7 mouse cellular contexts compared by ENCODE assay signal in the genomic region with DNA sequence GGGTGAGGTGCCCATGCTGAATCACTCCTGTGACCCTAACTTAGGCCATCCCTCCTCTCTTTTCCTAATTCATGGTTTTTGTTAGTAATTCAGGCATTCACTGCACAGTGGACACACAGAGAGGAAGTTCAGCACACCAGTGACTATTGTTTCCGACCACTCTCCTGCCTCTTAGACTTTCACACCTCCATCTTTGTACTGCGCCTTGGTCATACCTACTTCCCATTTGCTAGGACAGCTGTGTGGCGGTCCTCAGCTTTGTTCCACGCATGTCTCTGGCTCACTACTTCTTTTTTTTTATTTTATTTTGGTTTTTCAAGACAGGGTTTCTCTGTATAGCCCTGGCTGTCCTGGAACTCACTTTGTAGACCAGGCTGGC. TPM values are rescaled to one million over a fixed set of nuclear protein-coding genes. Genes with fewer than 3 reads are reported as not detected.
DNase-seq lines count a peak whose midpoint lies in the region; ATAC-seq lines count a peak whose summit lies in the region.

No protein-coding gene starts in this region.

- 63% methylated on average over 4 of the region's 4 CpGs for WGBS in kidney, embryonic 16.5 days
- WGBS in intestine, embryonic 14.5 days: 59% methylated on average over 4 of the region's 4 CpGs
- WGBS in neural tube, embryonic 12.5 days: 79% methylated on average over 4 of the region's 4 CpGs

- H3K9me3 ChIP-seq in kidney, embryonic 16.5 days (ENCODE audit: low read length): no peaks in the 10 kb centered on the region
- H3K9me3 ChIP-seq in intestine, embryonic 14.5 days (ENCODE audit: control insufficient read depth, low read length): no peaks in the 10 kb centered on the region
- H3K9me3 ChIP-seq in neural tube, embryonic 12.5 days: no peaks in the 10 kb centered on the region

- H3K9ac ChIP-seq in kidney, embryonic 16.5 days (replicated peaks; ENCODE audit: low read length): peak overlapping the region; percentile 61
- peak overlapping the region; percentile 43 for H3K9ac ChIP-seq in intestine, embryonic 14.5 days (ENCODE audit: low read length)
- no peak overlapping the region for H3K9ac ChIP-seq in neural tube, embryonic 12.5 days

- peak overlapping the region; percentile 89 for H3K27ac ChIP-seq in kidney, embryonic 16.5 days (ENCODE audit: low read length)
- peak overlapping the region; percentile 92 for H3K27ac ChIP-seq in intestine, embryonic 14.5 days (ENCODE audit: low read depth)
- H3K27ac ChIP-seq in neural tube, embryonic 12.5 days: peak overlapping the region; percentile 17; the same call in 1 of the 2 replicates

- peaks cover 24% of the 10 kb centered on the region for H3K4me1 ChIP-seq in kidney, embryonic 16.5 days (ENCODE audit: insufficient read depth, low read length)
- H3K4me1 ChIP-seq in intestine, embryonic 14.5 days (replicated peaks; ENCODE audit: control insufficient read depth, insufficient read depth, low read length): peaks cover 19% of the 10 kb centered on the region
- peaks cover 16% of the 10 kb centered on the region for H3K4me1 ChIP-seq in neural tube, embryonic 12.5 days

- DNase-seq in kidney, postnatal 36 days: no peak
- DNase-seq in intestine, embryonic 14.5 days (ENCODE audit: low spot score): no peak
- no peak for DNase-seq in cerebellum, postnatal 36 days
- no peak for DNase-seq in kidney, postnatal 4 days

- ATAC-seq in kidney, embryonic 16.5 days (ENCODE audit: low FRiP score, low TSS enrichment): no peak
- ATAC-seq in common myeloid progenitor, adult 5-6 weeks (replicated peaks; ENCODE audit: low read depth, poor library complexity, severe bottlenecking): peak; percentile 43
- no peak; the same call in 1 of the 2 replicates for ATAC-seq in intestine, embryonic 14.5 days (replicated peaks; ENCODE audit: low FRiP score, low TSS enrichment, low read depth)
- no peak for ATAC-seq in neural tube, embryonic 12.5 days (ENCODE audit: low FRiP score, low read depth)

- H3K27me3 ChIP-seq in kidney, embryonic 16.5 days (ENCODE audit: insufficient read depth, low read length): no peaks in the 10 kb centered on the region
- H3K27me3 ChIP-seq in intestine, embryonic 14.5 days (replicated peaks; ENCODE audit: control insufficient read depth, insufficient read depth, low read length): no peaks in the 10 kb centered on the region
- no peaks in the 10 kb centered on the region for H3K27me3 ChIP-seq in neural tube, embryonic 12.5 days (replicated peaks)

- H3K4me2 ChIP-seq in kidney, embryonic 16.5 days (replicated peaks; ENCODE audit: low read depth, low read length): peak overlapping the region; percentile 41
- peak overlapping the region; percentile 43 for H3K4me2 ChIP-seq in intestine, embryonic 14.5 days (ENCODE audit: low read length)
- peak overlapping the region; percentile 45 for H3K4me2 ChIP-seq in neural tube, embryonic 12.5 days (replicated peaks)

- peak overlapping the region; percentile 24 for H3K4me3 ChIP-seq in kidney, embryonic 16.5 days (ENCODE audit: low read length)
- peak overlapping the region; percentile 21 for H3K4me3 ChIP-seq in intestine, embryonic 14.5 days (ENCODE audit: low read depth, low read length)
- no peak overlapping the region for H3K4me3 ChIP-seq in neural tube, embryonic 12.5 days

- H3K36me3 ChIP-seq in kidney, embryonic 16.5 days (ENCODE audit: insufficient read depth, low read length): no peaks in the 10 kb centered on the region
- H3K36me3 ChIP-seq in intestine, embryonic 14.5 days (ENCODE audit: control insufficient read depth, insufficient read depth, low read length): 0 out of 2 replicates have a peak, but pooled peaks cover 6% of the 10 kb centered on the region
- H3K36me3 ChIP-seq in neural tube, embryonic 12.5 days: no peaks in the 10 kb centered on the region

RNA-seq across cellular contexts. Expression of a gene that starts 5.8 kb away (rescaled TPM):
- 0.72 and 0.95 TPM in 2 replicates for polyA plus RNA-seq in kidney, embryonic 16.5 days (2015; fragmentation: Nextera tagmentation; extraction: Ambion mirVana)
- total RNA-seq in common myeloid progenitor, adult 5-6 weeks (2017): 102 and 108 TPM in 2 replicates
- polyA plus RNA-seq in intestine, embryonic 14.5 days (2014; fragmentation: Nextera tagmentation; extraction: Ambion mirVana): 0.98 and 1.4 TPM in 2 replicates
- polyA plus RNA-seq in neural tube, embryonic 12.5 days (2016; fragmentation: Nextera tagmentation; extraction: Ambion mirVana): 0.66 and 1.1 TPM in 2 replicates

RNA-seq across cellular contexts. Expression of a gene that starts 28.6 kb away (rescaled TPM):
- 0.53 TPM in 1 of 2 replicates, not detected in the other for polyA plus RNA-seq in kidney, embryonic 16.5 days (2015; fragmentation: Nextera tagmentation; extraction: Ambion mirVana)
- not detected in 2 replicates for total RNA-seq in common myeloid progenitor, adult 5-6 weeks (2017)
- polyA plus RNA-seq in intestine, embryonic 14.5 days (2014; fragmentation: Nextera tagmentation; extraction: Ambion mirVana): 2.2 and 19.4 TPM in 2 replicates
- 0.57 TPM in 1 of 2 replicates, not detected in the other for polyA plus RNA-seq in neural tube, embryonic 12.5 days (2016; fragmentation: Nextera tagmentation; extraction: Ambion mirVana)

RNA-seq across cellular contexts. Expression of a gene that starts 49.5 kb away (rescaled TPM):
- polyA plus RNA-seq in kidney, embryonic 16.5 days (2015; fragmentation: Nextera tagmentation; extraction: Ambion mirVana): 274 and 297 TPM in 2 replicates
- total RNA-seq in common myeloid progenitor, adult 5-6 weeks (2017): 82.1 and 90.0 TPM in 2 replicates
- polyA plus RNA-seq in intestine, embryonic 14.5 days (2014; fragmentation: Nextera tagmentation; extraction: Ambion mirVana): 247 and 250 TPM in 2 replicates
- polyA plus RNA-seq in neural tube, embryonic 12.5 days (2016; fragmentation: Nextera tagmentation; extraction: Ambion mirVana): 244 and 251 TPM in 2 replicates

RNA-seq across cellular contexts. Expression of a gene that starts 52.8 kb away (rescaled TPM):
- polyA plus RNA-seq in kidney, embryonic 16.5 days (2015; fragmentation: Nextera tagmentation; extraction: Ambion mirVana): 4.4 and 5.6 TPM in 2 replicates
- 10.8 and 21.1 TPM in 2 replicates for total RNA-seq in common myeloid progenitor, adult 5-6 weeks (2017)
- 5.7 and 8.2 TPM in 2 replicates for polyA plus RNA-seq in intestine, embryonic 14.5 days (2014; fragmentation: Nextera tagmentation; extraction: Ambion mirVana)
- 3.1 and 4.1 TPM in 2 replicates for polyA plus RNA-seq in neural tube, embryonic 12.5 days (2016; fragmentation: Nextera tagmentation; extraction: Ambion mirVana)

Comparison
In these comparisons a context has a peak if more than half of its experiments do, and no peak if none do; other contexts are left out.
1. H3K27ac ChIP-seq: peak in every context shown above with its lines; median percentile 92 in intestine, embryonic 14.5 days; 89 in kidney, embryonic 16.5 days; 17 in neural tube, embryonic 12.5 days.